Mouse (Mus musculus) MN1 (cell line): Measurements from ENCODE around the gene Osbpl6.
A peak's percentile ranks its signal among the peaks of the same experiment; 100 is the strongest.
"Not testable (repeated sequence)": the region's sequence is repeated elsewhere in the genome, so short reads cannot be mapped to it uniquely, and the experiment has no call there.

Experiments
- DNase-seq: peaks from one replicate; pipeline ENCODE4 v3.0.0-alpha.2; 2016; ENCODE audit warnings: low spot score

The Osbpl6 gene

DNA sequence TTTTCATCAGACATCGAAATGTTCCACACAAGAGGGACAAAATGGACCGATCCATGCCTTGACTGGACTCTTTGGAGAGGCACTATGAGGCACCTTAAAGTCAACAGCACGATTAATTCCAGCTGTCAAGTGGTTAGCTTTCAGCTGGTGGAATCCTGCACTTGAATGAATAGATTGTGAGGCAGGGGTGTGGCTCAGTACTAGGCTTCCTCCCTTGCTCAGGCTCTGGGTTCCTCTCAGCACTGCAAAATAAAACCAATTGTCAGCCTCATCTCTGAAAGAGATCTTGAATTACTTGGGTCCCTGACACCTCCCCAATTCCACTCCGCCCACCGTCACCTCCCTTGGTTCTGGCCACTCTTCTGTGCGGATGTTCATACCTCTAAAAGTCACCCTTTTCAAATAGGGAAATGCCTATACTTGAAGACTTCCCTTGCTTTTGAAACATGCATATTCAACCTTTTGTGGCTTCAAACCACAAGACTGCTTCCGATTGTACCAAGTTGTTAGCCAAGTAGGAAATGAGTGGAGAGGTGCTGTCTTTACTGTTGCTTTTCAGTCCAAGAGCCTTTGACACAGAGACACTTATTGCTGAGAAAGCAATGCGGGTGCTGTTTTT lies 160.7 kb downstream of the Osbpl6 start:
- DNase-seq = no peak

- no peak for DNase-seq
Measured at GRCm38 (mm10) chr2:76571543-76571942, 165.2 kb downstream of the Osbpl6 start.

DNA sequence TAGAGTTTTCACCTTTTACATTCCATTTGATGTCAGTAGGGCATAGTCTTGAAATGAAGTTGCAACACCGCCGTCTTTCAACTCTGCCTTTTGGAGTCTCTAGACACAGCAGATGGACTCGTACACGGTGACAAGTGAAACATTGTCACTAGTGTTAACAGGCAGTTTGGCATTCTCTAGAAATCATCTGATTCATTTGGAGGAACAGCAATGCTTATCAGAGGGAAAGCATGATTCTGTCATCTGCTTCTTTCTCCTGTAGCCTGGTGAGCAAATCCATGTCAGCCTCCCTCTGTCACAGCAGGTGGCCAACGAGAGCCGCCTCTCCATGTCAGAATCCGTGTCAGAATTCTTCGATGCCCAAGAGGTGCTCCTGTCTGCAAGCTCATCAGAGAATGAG lies 172.6 kb downstream of the Osbpl6 start:
- DNase-seq = no peak

- DNase-seq = no peak
Measured at GRCm38 (mm10) chr2:76585090-76585489, 178.8 kb downstream of the Osbpl6 start.

DNA sequence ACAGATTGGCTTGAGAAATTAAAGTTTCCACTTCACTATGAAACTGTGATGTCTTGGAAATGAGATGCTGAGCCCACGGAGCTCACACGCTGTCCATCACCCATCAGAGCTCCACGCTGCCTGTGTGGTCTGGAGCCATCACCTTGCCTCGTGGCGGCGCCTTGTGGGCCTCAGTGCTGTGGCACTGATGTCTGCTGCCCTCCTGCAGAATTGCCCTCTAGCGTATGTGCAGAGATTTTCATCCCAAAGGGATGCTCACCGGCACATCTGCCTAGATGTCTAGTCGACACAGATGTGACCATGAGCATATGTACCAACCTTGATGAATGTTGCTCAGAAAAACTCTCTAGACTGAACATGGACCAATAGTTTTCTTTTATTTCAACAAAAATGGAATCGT lies 180.6 kb downstream of the Osbpl6 start:
- no peak for DNase-seq

GRCm38 (mm10) chr2:76590221-76590620 lies 183.9 kb downstream of the Osbpl6 start:
- DNase-seq = no peak

- no peak for DNase-seq
Measured at GRCm38 (mm10) chr2:76592401-76592924, 186.2 kb downstream of the Osbpl6 start.

GRCm38 (mm10) chr2:76597521-76597920 lies 191.2 kb downstream of the Osbpl6 start:
- DNase-seq = no peak

DNA sequence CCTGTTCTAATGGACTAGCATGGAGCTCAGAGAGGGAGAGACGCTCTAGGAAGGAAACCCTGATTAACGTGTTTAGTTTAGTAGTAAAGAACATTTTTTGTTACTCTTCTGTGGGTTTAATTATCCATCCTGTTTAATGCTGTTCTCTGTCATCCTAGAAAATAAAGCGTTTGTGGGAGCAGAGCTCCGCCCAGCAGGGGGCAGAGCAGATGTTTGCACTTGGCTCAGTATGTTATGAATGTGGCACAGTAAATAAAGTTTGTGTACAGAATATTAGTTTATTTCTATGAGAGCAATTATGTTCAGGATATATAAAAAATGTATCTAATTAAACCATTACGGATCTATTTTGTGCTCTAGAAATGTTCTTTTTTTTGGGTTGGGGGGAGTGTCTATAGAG lies 192.9 kb downstream of the Osbpl6 start:
- no peak for DNase-seq

GRCm38 (mm10) chr2:76602256-76602655 lies 195.9 kb downstream of the Osbpl6 start:
- no peak for DNase-seq

- DNase-seq = no peak
Measured at GRCm38 (mm10) chr2:76606704-76607103, 200.4 kb downstream of the Osbpl6 start.

- no peak for DNase-seq
Measured at GRCm38 (mm10) chr2:76610326-76611104, 204.2 kb downstream of the Osbpl6 start.

DNA sequence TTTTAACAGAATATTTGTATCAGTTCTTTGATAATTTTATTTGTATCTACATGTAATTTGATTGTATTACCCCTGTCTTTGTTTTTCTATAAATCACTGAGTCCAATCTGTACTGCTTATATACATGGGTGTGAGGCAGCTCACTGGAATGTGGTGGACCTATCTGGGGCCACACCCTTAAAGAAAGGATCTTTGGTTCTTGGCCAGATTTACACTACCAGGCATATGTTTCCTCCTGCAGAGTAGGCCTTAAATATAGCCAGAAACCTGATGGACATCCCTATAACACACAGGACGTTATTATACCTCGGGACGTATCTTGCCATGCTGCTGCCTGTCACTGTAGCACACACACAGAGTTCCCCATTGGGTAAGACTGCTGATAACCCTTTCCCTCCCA lies 205.7 kb downstream of the Osbpl6 start:
- no peak for DNase-seq

DNA sequence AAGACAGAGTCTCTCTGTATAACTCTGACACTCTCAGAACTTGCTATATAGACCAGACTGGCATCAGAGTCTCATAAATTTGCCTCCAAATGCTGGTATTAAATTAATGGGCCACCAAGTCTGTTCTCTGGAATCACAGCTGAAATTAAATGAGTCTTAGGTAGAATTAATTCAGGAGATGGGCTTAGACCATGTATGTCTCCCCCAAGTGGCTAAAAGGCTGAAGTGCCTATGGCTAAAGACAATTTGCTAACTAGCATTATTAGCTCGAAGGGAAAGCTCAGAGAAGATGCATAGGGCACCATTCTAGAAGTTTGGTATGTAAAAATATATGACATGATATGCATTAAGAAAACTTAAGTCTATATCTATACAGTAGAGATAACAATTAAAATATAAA lies 211.8 kb downstream of the Osbpl6 start:
- DNase-seq = peak; percentile 59

DNA sequence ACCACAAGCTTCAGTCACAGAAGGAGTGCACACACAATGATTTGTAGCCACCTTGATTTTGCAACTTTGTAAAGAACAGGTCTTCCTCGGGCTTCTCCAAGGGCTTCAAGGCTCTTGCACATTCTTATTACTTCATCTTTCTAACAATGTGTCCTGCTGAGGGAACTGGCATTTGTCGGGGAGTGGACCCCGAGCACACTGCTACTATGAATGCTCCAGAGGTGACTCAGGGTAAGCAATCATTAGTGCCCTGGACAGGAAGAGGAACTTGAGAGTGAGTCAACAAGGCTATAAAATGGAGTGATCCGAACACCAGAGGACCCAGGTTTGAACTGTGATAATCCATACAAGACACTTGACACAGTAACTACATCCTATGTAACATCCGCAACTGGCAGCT lies 213.9 kb downstream of the Osbpl6 start:
- no peak for DNase-seq

DNA sequence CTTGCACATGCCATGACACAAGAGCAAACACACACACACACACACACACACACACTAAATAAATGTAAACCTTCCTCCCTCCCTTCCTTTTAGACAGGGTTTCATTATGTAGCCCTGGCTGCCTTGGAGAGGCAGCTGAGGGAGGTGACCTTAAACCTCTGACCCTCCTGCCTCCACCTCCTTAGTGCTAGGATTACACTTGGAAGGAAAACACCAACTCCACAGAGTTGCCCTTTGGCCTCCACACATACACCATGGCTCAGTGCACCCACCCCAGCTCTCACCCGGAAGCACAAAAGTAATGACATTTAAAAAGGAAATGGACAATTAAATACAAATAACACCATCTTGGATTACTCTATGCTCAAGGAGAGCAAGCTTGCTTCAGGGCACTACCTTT lies 215.4 kb downstream of the Osbpl6 start:
- no peak for DNase-seq

- not testable (repeated sequence) for DNase-seq
Measured at GRCm38 (mm10) chr2:76622316-76622715, 216.0 kb downstream of the Osbpl6 start.

- DNase-seq = no peak
Measured at GRCm38 (mm10) chr2:76630293-76630692, 224.0 kb downstream of the Osbpl6 start.

DNA sequence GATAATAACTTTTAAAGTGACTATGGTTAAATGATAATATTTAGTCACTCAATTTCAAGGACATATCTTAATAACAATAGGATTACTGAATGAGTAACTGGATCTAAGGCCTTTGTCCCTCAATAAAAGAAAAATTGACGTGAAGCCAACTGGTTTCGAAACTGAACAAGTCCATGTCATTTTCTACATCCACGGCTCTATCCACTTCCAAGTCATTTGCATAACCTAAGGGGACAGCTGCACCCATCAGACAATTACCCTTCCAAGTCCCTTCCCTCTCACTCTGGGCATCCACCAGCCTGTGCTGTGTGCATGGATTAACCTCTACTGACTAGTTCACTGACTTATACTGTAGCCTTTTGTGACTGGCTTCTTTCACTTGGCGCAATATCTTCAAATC lies 225.3 kb downstream of the Osbpl6 start:
- no peak for DNase-seq

GRCm38 (mm10) chr2:76639637-76640036 lies 233.3 kb downstream of the Osbpl6 start:
- DNase-seq = no peak

GRCm38 (mm10) chr2:76643801-76644200 lies 237.5 kb downstream of the Osbpl6 start:
- no peak for DNase-seq

GRCm38 (mm10) chr2:76647441-76647869 lies 241.1 kb downstream of the Osbpl6 start:
- DNase-seq = no peak

GRCm38 (mm10) chr2:76647883-76648570 lies 241.7 kb downstream of the Osbpl6 start, which contains the start of the genes Prkra and Pjvk:
TSS of gene Prkra (minus strand) at chr2:76648015.
TSS of gene Pjvk (plus strand) at chr2:76648476.
- peak; percentile 97 for DNase-seq
